Mouse (Mus musculus): Measurements from ENCODE around the gene Dkk3.

The Dkk3 gene

GRCm38 (mm10) chr7:112074868-112075267 lies 84.0 kb downstream of the Dkk3 start:
- no peak for DNase-seq (ENCODE audit: low read depth, low spot score)
